Mouse (Mus musculus) effector memory CD4-positive, alpha-beta T cell, adult 7 months (primary cell): ENCODE results near the gene Ccdc85c. TPM values are rescaled to one million over a fixed set of nuclear protein-coding genes. Genes with fewer than 3 reads are reported as not detected.

Experiments
- polyA plus RNA-seq: library from polyadenylated mRNA; unstranded; fragments of 100-300 nt; shearing (Covaris generic); gene quantifications from one replicate; pipeline ENCODE4 v1.2.1, GENCODE M21; 2017

Gene Ccdc85c
- 0.20 TPM for polyA plus RNA-seq

GRCm38 (mm10) chr12:108274661-108275507, at the start of gene Ccdc85c:
Gene Ccdc85c, minus strand, starts transcription at chr12:108275425.

DNA sequence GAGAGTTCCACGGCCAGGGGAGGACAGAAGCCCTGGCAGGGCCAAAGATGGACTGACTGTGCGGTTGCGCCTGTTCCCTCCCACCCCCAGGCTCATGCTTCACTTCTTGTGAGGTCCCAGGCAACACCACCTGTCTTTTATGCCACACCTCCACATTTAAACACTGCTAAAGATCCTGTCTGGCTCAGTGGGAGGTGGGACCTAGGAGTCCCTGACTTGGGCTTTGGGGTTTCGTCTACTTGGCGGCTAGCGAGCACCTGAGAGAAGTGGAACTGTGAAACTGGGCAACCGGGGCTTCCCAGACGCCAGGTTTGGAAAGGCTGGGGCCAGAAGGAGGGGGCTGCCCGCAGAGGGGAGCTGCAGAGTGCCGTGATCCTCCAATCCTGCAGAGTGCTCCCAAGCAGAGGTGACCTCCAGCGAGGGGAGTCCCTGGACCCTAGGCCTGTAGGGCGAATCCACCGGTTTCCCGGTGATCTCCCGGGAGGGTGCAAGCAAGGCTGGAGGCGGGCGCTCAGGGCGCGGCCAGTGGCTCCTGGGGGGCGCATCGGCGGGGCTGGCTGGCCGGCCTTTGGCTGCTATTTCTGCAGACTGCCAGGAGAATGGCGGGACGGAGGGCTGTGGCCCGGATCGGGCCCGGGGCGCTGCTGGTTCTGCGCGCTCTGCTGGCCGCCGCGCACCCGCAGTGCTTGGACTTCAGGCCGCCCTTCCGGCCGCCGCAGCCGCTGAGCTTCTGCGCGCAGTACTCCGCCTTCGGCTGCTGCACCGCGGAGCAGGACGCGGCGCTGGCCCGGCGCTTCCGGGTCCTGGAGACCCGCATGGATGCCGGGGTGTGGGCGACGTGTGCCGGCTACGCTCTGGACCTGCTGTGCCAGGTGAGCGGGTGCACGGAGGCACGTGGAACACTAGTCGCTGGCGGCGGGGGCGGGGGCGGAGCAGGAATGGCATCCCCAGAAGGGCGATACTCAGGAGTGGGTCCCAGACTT, 30.9 kb upstream of the Ccdc85c start, which contains the start of gene Hhipl1:
Gene Hhipl1 (plus strand): TSS at position 459 of the 983 bp plus-strand sequence.

DNA sequence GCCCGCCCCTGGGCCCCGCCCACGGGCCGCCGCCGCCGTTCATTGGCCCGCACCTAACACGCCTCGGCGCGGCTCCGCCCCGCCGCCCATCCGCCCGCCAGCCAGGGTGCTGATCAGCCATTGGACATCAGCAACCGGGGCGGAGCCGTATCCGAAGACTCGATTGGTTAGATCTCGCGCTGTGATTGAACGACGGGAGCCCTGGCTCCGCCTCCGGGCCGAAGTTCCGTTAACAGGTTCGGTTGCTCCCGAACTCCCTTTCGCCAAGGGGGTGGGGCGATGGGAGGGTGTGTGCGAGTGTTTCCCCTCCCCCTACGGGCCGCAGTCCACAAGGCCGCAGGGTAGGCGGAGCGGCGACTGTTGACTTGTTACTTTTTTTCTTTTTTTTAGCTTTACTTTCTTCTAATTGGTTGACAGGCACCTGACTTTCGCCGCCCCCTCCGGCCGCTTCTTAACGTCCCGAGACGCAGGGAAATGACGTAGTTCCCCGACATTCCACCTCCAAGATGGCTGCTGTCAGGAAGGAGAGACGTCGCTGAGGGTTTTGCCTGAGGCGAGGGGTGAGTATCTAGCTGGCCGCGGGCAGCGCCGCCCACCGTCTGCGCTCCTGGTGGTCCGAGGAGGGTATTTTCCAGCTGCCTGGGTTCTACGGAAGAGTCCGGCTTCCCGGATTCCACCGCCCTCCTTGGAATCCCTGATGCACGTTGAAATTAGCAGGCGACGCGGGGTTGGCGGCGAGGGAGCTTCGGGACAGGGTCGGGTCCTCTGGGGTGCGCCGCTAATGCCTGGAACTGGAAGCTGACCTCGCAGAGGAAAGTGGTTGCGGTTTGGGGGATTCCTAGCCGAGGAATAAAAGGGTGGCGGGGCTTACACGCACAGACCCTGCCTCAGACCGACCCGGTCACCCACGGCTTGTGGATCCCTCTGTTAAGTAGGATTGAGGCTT, 95.6 kb downstream of the Ccdc85c start, which contains the start of gene Ccnk:
Gene Ccnk (plus strand): TSS at position 259 of the 946 bp plus-strand sequence.

GRCm38 (mm10) chr12:108179246-108179320, 96.1 kb downstream of the Ccdc85c start, which contains the start of gene Setd3:
Gene Setd3, minus strand, starts transcription at chr12:108179314.

Other genes starting within 250 kb of the Ccdc85c start
- gene Setd3, start 96.1 kb downstream of the Ccdc85c start, polyA plus RNA-seq = 99.7 TPM
- gene Ccnk, start 95.8 kb downstream of the Ccdc85c start, polyA plus RNA-seq = 4.2 TPM
- gene Hhipl1, start 30.8 kb upstream of the Ccdc85c start, polyA plus RNA-seq = 0.17 TPM
- gene Cyp46a1, start 59.0 kb upstream of the Ccdc85c start, polyA plus RNA-seq = not detected
- 0.20 TPM for gene Eml1, start 95.5 kb upstream of the Ccdc85c start, polyA plus RNA-seq